Comparison of ENCODE assay signal across 8 mouse cellular contexts in the genomic region with DNA sequence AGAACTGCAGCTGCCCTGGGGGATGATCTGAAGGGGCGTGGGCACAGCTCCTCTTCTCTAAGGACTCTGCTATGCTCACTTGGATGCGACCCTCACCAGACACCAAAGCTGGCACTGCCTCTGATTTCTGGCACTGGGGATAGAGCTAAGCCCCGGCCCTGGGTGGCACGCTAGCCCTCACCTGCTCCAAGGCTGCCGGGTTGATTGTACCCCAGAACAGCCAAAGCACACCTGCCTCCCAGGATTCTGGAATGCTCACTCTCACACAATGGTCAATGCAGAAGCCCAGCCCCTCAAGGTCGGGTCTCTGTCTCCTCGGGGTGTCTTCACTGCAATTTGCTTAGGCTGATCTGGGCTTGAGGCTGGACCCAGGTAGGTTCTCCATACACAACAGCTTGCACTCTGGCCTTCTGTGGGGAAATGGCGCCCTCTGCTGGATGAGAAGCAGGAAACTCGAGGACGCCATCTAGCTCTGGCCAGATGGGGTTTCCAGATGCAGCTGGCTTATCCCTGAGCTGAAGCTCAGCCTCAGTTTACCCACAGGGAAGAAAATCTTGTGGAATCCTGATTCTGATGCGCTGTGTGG. TPM values are rescaled to one million over a fixed set of nuclear protein-coding genes. Genes with fewer than 3 reads are reported as not detected.
DNase-seq lines count a peak whose midpoint lies in the region; ATAC-seq and TF ChIP-seq lines count a peak whose summit lies in the region.

No protein-coding gene starts in this region.

- H3K27me3 ChIP-seq in ES-Bruce4 (ENCODE audit: control insufficient read depth, insufficient read depth, low read length, poor library complexity, severe bottlenecking), result no peaks in the 10 kb centered on the region
- H3K27me3 ChIP-seq in forebrain, embryonic 13.5 days, result no peaks in the 10 kb centered on the region
- no peaks in the 10 kb centered on the region for H3K27me3 ChIP-seq in liver, postnatal 0 days (ENCODE audit: insufficient read depth, low read length)

- peak; percentile 69 for ATAC-seq in forebrain, embryonic 13.5 days
- peak; percentile 73 for ATAC-seq in liver, postnatal 0 days

- H3K4me1 ChIP-seq in ES-Bruce4 (ENCODE audit: control insufficient read depth, insufficient read depth, low read length), result no peaks in the 10 kb centered on the region
- H3K4me1 ChIP-seq in forebrain, embryonic 13.5 days, result peaks cover 8% of the 10 kb centered on the region
- no peaks in the 10 kb centered on the region for H3K4me1 ChIP-seq in liver, postnatal 0 days (ENCODE audit: insufficient read depth)

- no peak overlapping the region for H3K4me3 ChIP-seq in ES-Bruce4 (ENCODE audit: low read depth, low read length)
- no peak overlapping the region for H3K4me3 ChIP-seq in forebrain, embryonic 13.5 days
- H3K4me3 ChIP-seq in liver, postnatal 0 days (ENCODE audit: low read depth, low read length), result no peak overlapping the region

- H3K9me3 ChIP-seq in ES-Bruce4 (replicated peaks; ENCODE audit: control insufficient read depth, insufficient read depth, low read length, poor library complexity, severe bottlenecking), result no peaks in the 10 kb centered on the region
- no peaks in the 10 kb centered on the region for H3K9me3 ChIP-seq in forebrain, embryonic 13.5 days (replicated peaks)
- H3K9me3 ChIP-seq in liver, postnatal 0 days (ENCODE audit: low read length), result no peaks in the 10 kb centered on the region

- no peak for TF ChIP-seq POLR2A in ES-Bruce4 (IDR thresholded peaks at IDR 0.05; ENCODE audit: insufficient read depth, low read length)

- H3K9ac ChIP-seq in ES-Bruce4 (ENCODE audit: low read depth, poor library complexity, severe bottlenecking), result no peak overlapping the region
- H3K9ac ChIP-seq in forebrain, embryonic 13.5 days, result no peak overlapping the region
- no peak overlapping the region for H3K9ac ChIP-seq in liver, postnatal 0 days (replicated peaks)

- no peak overlapping the region for H3K4me2 ChIP-seq in forebrain, embryonic 13.5 days
- H3K4me2 ChIP-seq in liver, postnatal 0 days (ENCODE audit: low read depth, low read length), result no peak overlapping the region

- no peak overlapping the region for H3K27ac ChIP-seq in ES-Bruce4 (ENCODE audit: insufficient read depth, low read length)
- H3K27ac ChIP-seq in forebrain, embryonic 13.5 days, result no peak overlapping the region
- no peak overlapping the region for H3K27ac ChIP-seq in liver, postnatal 0 days (ENCODE audit: low read depth)

- peak; percentile 100 for TF ChIP-seq CTCF in ES-Bruce4 (IDR thresholded peaks at IDR 0.05; ENCODE audit: low read depth, low read length)
- TF ChIP-seq CTCF in liver, postnatal 0 days (IDR thresholded peaks at IDR 0.05; ENCODE audit: low read depth), result peak; percentile 100

- no peak for TF ChIP-seq EP300 in ES-Bruce4 (IDR thresholded peaks at IDR 0.05; ENCODE audit: insufficient read depth, low read depth, low read length)
- no peak for TF ChIP-seq EP300 in liver, postnatal 0 days (IDR thresholded peaks at IDR 0.05; ENCODE audit: low read depth)

- H3K36me3 ChIP-seq in ES-Bruce4 (ENCODE audit: control insufficient read depth, insufficient read depth, low read length, poor library complexity, severe bottlenecking), result no peaks in the 10 kb centered on the region
- no peaks in the 10 kb centered on the region for H3K36me3 ChIP-seq in forebrain, embryonic 13.5 days (ENCODE audit: poor library complexity, severe bottlenecking)
- H3K36me3 ChIP-seq in liver, postnatal 0 days (replicated peaks; ENCODE audit: insufficient read depth, low read length), result peaks cover 3% of the 10 kb centered on the region; the same call in 1 of the 2 replicates

- WGBS in forebrain, embryonic 13.5 days, result 39% methylated on average over 11 of the region's 11 CpGs
- WGBS in liver, postnatal 0 days (ENCODE audit: insufficient replicate concordance), result 41% methylated on average over 11 of the region's 11 CpGs

- peak; percentile 87 for DNase-seq in c-Kit-positive CD71-positive TER-119-positive erythroid progenitor cells, embryonic 14.5 days (ENCODE audit: low spot score)
- peak; percentile 92 for DNase-seq in heart, postnatal 4 days
- DNase-seq in layer of hippocampus, adult 18-20 months (ENCODE audit: low spot score in 2 of 2), result peak; percentile 71 to 89
- peak; percentile 90 for DNase-seq in liver, postnatal 0 days
- peak; percentile 61 for DNase-seq in ovary, adult 18-20 months (ENCODE audit: low spot score)
- DNase-seq in thymus, adult 18-20 months, result peak; percentile 68 to 77

RNA-seq across cellular contexts. Expression of gene Abcb9, which starts 10.9 kb away (rescaled TPM):
- polyA plus RNA-seq in ES-Bruce4 (2011; ENCODE audit: insufficient read depth, insufficient read length, low read depth, missing spikeins), result 0.49 and 0.79 TPM in 2 replicates
- 5.8 and 6.1 TPM in 2 replicates for polyA plus RNA-seq in forebrain, embryonic 13.5 days (2015; fragmentation: Nextera tagmentation; extraction: Ambion mirVana)
- total RNA-seq in heart, postnatal 4 days (2021), result 1 to 10 TPM; 4.9 to 5.5 TPM
- total RNA-seq in layer of hippocampus, adult 18-20 months (2021), result 10 to 100 TPM; 30.6 to 33.4 TPM
- 3.7 and 3.8 TPM in 2 replicates for polyA plus RNA-seq in liver, postnatal 0 days (2015; fragmentation: Nextera tagmentation; extraction: Ambion mirVana)

RNA-seq across cellular contexts. Expression of gene Ogfod2, which starts 27.4 kb away (rescaled TPM):
- polyA plus RNA-seq in ES-Bruce4 (2011; ENCODE audit: insufficient read depth, insufficient read length, low read depth, missing spikeins), result 4.6 and 6.0 TPM in 2 replicates
- 23.5 and 24.3 TPM in 2 replicates for polyA plus RNA-seq in forebrain, embryonic 13.5 days (2015; fragmentation: Nextera tagmentation; extraction: Ambion mirVana)
- total RNA-seq in heart, postnatal 4 days (2021), result 10 to 100 TPM; 10.2 to 11.9 TPM
- 10 to 100 TPM; 34.4 to 35.3 TPM for total RNA-seq in layer of hippocampus, adult 18-20 months (2021)
- 14.9 and 16.8 TPM in 2 replicates for polyA plus RNA-seq in liver, postnatal 0 days (2015; fragmentation: Nextera tagmentation; extraction: Ambion mirVana)

RNA-seq across cellular contexts. Expression of gene Arl6ip4, which starts 31.2 kb away (rescaled TPM):
- 73.7 and 82.5 TPM in 2 replicates for polyA plus RNA-seq in ES-Bruce4 (2011; ENCODE audit: insufficient read depth, insufficient read length, low read depth, missing spikeins)
- 80.8 and 83.0 TPM in 2 replicates for polyA plus RNA-seq in forebrain, embryonic 13.5 days (2015; fragmentation: Nextera tagmentation; extraction: Ambion mirVana)
- 10 to 100 TPM; 55.1 to 68.4 TPM for total RNA-seq in heart, postnatal 4 days (2021)
- 10 to 100 TPM; 48.3 to 54.6 TPM for total RNA-seq in layer of hippocampus, adult 18-20 months (2021)
- 53.9 and 54.3 TPM in 2 replicates for polyA plus RNA-seq in liver, postnatal 0 days (2015; fragmentation: Nextera tagmentation; extraction: Ambion mirVana)

RNA-seq across cellular contexts. Expression of gene Vps37b, which starts 52.6 kb away (rescaled TPM):
- 11.2 and 11.9 TPM in 2 replicates for polyA plus RNA-seq in ES-Bruce4 (2011; ENCODE audit: insufficient read depth, insufficient read length, low read depth, missing spikeins)
- 86.5 and 92.2 TPM in 2 replicates for polyA plus RNA-seq in forebrain, embryonic 13.5 days (2015; fragmentation: Nextera tagmentation; extraction: Ambion mirVana)
- 10 to 100 TPM; 42.3 to 49.1 TPM for total RNA-seq in heart, postnatal 4 days (2021)
- total RNA-seq in layer of hippocampus, adult 18-20 months (2021), result 10 to 100 TPM; 38.0 to 43.9 TPM
- 16.4 and 17.6 TPM in 2 replicates for polyA plus RNA-seq in liver, postnatal 0 days (2015; fragmentation: Nextera tagmentation; extraction: Ambion mirVana)
